Mouse (Mus musculus): ENCODE measurements around the gene Gm21783. TPM values are rescaled to one million over a fixed set of nuclear protein-coding genes. Genes with fewer than 3 reads are reported as not detected.
"Not testable (repeated sequence)": the region's sequence is repeated elsewhere in the genome, so short reads cannot be mapped to it uniquely, and the experiment has no call there.

The Gm21783 gene
- polyA plus RNA-seq (2016; fragmentation: Nextera tagmentation; extraction: Ambion mirVana), result not detected in 2 replicates

DNA sequence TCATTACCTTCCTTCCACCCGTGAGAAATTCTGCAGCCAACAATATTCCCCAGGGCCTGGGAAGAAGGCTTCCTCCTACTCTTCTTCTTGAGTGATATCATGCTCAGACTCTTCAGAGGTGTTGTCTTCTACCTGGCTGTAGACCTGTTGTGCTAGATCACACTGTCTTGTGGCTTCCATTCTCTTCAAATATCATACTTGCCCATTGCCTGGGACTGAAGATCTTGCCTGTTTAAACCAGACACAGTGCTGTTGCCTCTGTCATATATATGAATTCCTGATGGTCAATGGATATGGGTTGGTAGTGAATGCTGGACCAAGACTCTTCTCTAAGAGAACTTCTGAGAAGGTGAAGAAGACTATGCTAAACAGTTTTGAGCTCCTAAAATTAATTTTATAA lies at the start of gene Gm21783:
Gene Gm21783, minus strand, starts transcription at position 101 of the 400 bp plus-strand sequence.
- H3K9ac ChIP-seq; H3K9me3 ChIP-seq; H3K4me3 ChIP-seq (replicated peaks); H3K4me2 ChIP-seq; H3K4me1 ChIP-seq; ATAC-seq (ENCODE audit: low FRiP score); H3K27me3 ChIP-seq; H3K27ac ChIP-seq; H3K36me3 ChIP-seq (replicated peaks): not testable (repeated sequence)
- WGBS, result no CpG with 5 or more reads among the region's 1 CpGs

All from forebrain, embryonic 12.5 days (tissue).